Mouse (Mus musculus) embryo, embryonic 10.5 days (tissue): ENCODE data around the gene Disp1.

ENCODE experiments used
- DNase-seq: peaks from one replicate; pipeline ENCODE4 v3.0.0-alpha.2; 2015; ENCODE audit warnings: low spot score

Gene Disp1

GRCm38 (mm10) chr1:183084085-183085050, 137.0 kb downstream of the Disp1 start:
- no peak for DNase-seq

- DNase-seq, result no peak
Observed at GRCm38 (mm10) chr1:183082436-183082835, 138.9 kb downstream of the Disp1 start.

DNA sequence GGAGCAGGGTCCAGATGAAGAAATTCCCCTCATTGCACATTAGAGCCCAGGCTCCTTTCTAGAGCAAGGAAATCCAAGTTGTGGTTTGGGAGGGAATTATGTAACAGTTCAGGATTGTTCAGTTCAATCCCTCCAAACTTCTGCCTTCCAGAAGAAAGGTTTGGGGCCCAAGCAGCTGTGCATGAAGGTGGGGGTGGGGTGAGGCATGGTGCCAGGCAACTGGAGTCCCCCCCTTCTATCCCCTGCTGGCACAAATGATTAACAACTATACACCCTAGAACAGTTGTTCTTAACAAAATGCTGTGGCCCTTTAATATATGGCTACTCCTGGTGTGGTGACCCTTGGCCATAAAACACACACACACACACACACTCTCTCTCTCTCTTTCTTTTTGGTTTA, 140.2 kb downstream of the Disp1 start:
- DNase-seq, result no peak

DNA sequence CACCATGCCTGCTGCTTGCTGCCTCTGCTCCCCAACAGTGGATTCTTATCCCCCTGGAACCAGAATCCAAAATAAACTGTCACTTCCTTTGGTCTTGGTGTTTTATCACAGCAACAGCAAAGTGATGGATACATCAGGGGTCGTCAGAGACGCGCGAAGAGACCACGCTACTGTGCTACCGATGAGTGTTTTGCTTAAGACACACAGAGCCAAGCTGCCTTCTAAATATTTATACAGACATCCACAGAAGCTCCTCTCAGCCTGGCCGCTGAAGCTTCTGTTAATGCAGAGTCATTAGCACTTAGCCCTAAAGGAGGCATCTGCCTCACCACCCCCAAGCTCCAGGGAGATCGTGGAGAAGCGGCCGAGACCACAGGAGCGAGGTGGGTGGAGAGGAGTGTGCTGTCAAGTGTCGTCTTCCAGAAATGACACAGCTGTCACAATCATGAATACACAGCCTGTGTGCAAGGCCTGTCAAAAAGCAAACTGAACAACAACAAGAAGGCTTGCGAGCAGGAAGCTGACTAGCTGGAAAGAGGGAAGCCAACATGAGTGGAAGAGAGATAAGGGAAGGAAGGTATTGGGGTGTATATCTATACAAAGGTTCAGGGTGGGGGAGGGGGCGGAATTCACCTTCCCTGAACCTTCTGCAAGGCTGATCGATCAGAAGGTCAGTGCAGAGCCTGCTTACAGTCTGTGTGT, 146.1 kb downstream of the Disp1 start:
- no peak for DNase-seq

- no peak for DNase-seq
Observed at GRCm38 (mm10) chr1:183072263-183073050, 148.9 kb downstream of the Disp1 start.

DNA sequence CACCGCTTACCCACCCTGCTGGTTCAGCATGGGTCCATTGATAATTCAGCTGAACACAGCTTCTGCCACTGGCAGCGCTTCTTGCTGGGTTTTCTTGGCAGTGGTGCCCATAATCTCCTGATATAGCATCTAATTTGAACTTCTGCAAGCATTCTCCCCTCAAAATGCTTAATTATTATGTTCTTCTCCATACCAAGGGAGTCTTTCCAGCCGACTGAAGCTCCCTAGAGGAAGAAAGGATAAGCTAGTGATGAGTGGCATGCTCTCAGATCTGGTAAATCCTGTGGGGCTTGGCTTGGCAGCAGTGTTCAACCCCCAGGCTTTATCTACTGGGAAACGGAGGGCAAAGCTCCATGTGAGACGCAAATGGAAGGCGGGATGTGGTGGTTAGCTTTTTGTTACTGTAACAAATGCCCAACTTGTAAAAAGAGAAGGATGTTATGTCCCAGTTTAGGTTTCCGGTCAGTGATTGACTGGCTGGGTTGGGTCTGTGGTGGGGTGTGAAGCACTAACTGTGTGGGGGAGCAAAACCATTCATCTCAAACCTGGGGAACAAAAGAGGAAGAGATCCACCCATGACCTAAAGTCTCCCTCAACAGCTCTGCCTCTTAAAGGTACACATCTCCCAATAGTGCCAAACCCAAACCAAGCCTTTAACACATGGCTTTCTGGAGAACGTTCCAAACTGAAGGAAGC, 151.2 kb downstream of the Disp1 start:
- DNase-seq, result no peak

- DNase-seq, result no peak
Observed at GRCm38 (mm10) chr1:183067807-183068206, 153.5 kb downstream of the Disp1 start.

GRCm38 (mm10) chr1:183066981-183067380, 154.3 kb downstream of the Disp1 start:
- no peak for DNase-seq

GRCm38 (mm10) chr1:183060611-183061010, 160.7 kb downstream of the Disp1 start:
- DNase-seq, result no peak

DNA sequence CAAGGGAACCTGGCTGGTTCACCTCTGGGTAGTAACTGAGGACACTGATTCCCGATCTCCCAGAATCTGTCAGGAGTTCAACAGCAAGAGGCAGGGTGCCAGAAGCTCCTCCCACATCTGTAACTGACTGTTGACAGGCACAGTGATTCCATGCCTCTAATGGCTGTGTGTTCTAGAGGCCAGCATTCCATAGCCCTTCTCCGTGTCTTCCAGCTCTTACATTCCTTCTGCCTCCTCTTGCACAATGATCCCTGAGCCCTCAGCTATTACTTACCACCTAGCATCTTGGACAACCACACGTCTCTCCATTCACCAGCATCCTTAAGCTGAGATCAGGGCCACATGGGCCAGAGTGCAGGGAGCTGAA, 165.1 kb downstream of the Disp1 start:
- DNase-seq, result no peak

DNA sequence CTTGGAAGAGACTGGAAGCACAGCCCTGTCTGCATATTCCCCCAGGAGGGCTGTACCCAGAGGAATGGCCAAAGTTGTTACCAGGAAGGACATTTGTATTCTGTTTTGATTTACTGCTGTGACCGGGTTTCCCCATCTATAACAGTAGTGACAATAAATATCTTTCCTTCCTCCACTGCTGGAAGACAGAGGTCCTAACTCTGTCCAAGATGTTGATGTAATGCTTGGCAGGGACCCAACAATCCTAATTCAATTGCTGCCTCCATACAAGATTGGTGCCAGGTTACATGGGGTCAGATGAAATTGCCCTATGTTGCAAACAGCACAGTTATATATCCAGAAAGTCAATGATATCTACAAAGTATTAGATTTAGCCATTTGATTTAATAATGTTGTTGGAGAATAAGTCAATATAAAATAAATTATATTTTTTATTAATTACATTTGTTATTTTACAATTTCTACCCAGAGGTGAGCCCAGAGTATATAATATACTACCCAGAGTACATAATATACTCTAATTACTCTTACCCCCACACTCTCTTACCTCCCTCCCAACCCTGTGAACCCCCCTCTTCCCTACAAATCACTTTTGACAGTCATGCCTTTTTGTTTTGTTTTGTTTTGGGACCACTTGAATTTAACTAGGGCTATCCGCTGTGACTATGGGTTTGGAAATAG, 165.6 kb downstream of the Disp1 start:
- no peak for DNase-seq

- DNase-seq, result no peak
Observed at GRCm38 (mm10) chr1:183052663-183053062, 168.7 kb downstream of the Disp1 start.

DNA sequence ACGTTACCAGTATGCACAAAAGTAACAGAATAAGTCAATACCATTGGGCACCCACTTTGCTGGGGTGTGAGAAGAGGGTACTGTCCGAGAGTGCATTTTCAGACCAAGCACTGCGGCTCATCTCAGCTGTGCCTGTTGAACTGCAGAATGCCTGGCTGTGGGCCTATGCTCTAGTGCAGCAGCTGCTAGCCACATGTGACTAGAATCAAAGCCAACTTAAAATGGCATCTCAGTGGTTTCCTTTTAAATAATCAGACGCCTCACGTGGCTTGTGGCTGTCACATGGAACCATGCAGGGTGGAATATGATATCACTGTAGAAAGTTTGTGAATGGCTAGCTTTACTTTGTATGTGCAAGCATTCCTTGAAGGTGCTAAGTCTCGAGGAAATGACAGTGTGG, 172.0 kb downstream of the Disp1 start:
- peak; percentile 35 for DNase-seq

GRCm38 (mm10) chr1:183047913-183048523, 173.3 kb downstream of the Disp1 start:
- DNase-seq, result no peak

GRCm38 (mm10) chr1:183047191-183047912, 174.0 kb downstream of the Disp1 start:
- no peak for DNase-seq

DNA sequence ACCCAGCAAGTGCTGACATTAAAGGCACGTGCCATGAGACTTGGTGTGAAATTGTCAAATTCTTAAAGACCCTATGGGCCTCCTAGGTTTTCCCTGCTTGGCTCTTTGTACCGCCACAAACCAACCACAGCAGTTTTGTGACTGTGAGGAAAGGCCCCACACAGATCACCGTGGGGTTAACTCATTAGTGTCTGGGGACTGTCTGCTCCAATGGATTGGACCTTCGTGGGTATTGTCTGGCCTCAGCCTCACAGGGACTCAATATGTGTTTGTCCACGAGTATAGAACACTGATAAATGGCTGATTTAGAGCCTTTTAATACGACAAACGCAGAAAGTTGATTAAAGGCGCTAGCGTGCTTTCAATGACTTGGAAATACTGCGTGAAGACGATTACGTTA, 175.2 kb downstream of the Disp1 start:
- no peak for DNase-seq

GRCm38 (mm10) chr1:183043161-183043812, 178.0 kb downstream of the Disp1 start:
- DNase-seq, result no peak

DNA sequence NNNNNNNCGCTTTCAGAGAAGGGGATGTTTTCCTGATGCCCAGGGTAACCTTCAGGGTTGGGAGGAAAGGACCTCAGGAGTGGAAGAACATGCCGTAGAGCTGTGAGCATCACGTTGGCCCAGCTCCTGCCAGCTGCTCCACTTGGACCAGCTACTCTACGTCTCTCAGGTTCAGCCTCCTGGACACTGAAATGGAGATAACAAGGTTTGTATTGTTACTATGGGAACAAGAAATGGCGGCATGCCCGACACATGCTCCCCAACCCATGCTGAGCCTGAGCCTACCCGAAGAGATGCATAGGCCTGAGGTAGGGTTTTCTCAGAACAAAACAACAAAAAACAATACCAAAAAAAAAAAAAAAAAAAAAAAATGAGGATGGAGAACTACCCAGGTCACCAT, 179.6 kb downstream of the Disp1 start:
- DNase-seq, result no peak

DNA sequence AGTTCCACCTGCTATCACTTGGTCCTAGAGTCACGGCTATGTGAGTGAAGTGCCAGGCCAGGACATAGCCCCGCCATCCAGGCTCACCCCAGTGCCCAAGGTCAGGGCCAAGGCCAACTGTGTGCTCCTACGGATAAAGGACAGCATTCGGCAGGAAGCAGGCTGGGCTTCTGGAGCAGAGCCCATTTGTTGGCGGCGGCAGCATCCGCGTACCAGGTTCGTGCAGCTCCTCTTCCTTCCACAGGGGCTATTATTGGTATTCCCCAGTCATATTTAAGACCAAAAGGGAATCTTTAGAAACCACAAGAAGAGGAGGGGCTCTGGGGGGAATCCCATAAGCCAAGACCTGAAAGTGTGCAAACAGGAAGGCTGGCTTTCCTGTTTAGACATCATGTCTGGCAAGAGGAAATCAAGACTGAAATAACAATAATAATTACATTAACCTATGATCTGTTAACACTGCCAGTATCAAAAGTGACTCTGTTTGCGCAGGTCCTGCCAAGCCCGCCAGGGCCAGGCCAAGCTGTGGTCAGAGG, 180.4 kb downstream of the Disp1 start:
- DNase-seq, result no peak
